Mouse (Mus musculus) left cerebral cortex, postnatal 14 days (tissue): ENCODE results near the gene 4930503B20Rik. TPM values are rescaled to one million over a fixed set of nuclear protein-coding genes. Genes with fewer than 3 reads are reported as not detected.

Source experiments
- DNase-seq, 2 experiments: peaks; one replicate each; pipeline ENCODE4 v3.0.0; 2021 to 2022; ENCODE audit warnings: low spot score in 2 of 2, mixed read lengths in 1 of 2
- intact Hi-C: fragments of 180-260 bp; cut with DNase I; formaldehyde crosslinking; loops from one replicate; pipeline ENCODE4 v1.15.1; 2025
- total RNA-seq, 2 experiments: library from RNA; stranded (reverse); gene quantifications; 2 replicates each; pipeline ENCODE4 v1.2.3; 2021

Gene 4930503B20Rik
- total RNA-seq, 2 experiments from 2014 or later = 0.24 to 0.57 TPM

GRCm38 (mm10) chr3:146607368-146607767, 43.7 kb downstream of the 4930503B20Rik start:
- DNase-seq = peak; percentile 73 to 86
- intact Hi-C loops = no loop called here

- no peak for DNase-seq
- intact Hi-C loops = no loop called here
These were observed 46.5 kb downstream of the 4930503B20Rik start for GRCm38 (mm10) chr3:146604647-146605046.

DNA sequence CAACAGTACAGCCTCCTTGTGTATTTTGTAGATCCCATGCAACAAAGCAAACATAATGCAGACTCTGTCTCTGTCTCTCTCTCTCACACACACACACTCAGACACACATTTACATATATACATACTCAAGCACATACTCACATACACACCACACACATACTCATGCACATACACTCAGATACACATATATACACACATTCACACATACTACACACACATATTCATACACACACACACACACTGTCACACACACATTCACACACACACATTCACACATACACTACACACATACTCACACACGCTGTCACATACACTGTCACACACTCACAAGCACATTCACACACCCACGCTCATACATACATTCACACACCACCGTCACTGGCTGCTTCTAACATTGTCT, 48.6 kb downstream of the 4930503B20Rik start:
- intact Hi-C loops = no loop called here

GRCm38 (mm10) chr3:146601205-146601604, 49.9 kb downstream of the 4930503B20Rik start:
- intact Hi-C loops = no loop called here
- no peak for DNase-seq

More for the DNA sequence above, 48.6 kb downstream of the 4930503B20Rik start:
- DNase-seq = no peak

DNA sequence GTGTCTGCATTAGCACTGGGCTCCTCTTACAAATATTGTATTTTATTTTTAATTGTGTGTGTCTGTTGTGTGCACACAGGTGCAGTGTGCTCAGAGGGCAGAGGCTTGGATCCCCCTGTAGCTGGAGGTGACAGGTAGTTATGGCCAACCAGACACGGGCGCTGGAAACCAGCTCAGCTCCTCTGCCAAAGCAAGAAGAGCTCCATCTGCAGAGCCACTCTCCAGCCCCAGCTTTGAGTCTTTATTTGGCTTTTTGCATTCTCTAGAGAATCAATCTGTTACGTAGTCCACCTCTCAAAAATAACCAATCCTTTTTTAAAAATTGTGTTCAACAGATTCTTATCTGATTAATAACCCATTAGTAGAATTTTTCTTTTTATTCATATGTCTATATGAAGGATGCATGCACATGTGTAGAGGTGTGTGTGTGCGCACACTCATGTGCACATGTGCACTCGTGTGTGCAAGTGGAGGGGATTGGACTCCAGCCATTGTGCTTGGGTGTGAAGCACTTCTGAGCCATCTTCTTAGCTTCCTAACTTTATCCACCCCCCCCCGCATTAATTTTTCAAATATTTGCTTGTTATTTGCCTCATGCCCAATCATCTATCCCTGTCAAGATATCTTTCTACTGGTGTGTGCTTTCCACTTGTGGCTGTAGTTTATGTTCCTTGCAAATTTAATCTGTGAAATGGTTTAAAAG, 51.8 kb downstream of the 4930503B20Rik start:
- DNase-seq = no peak
- intact Hi-C loops = no loop called here

- intact Hi-C loops = no loop called here
- DNase-seq = peak; percentile 48 to 57
These were observed 52.7 kb downstream of the 4930503B20Rik start for GRCm38 (mm10) chr3:146598411-146598810.

DNA sequence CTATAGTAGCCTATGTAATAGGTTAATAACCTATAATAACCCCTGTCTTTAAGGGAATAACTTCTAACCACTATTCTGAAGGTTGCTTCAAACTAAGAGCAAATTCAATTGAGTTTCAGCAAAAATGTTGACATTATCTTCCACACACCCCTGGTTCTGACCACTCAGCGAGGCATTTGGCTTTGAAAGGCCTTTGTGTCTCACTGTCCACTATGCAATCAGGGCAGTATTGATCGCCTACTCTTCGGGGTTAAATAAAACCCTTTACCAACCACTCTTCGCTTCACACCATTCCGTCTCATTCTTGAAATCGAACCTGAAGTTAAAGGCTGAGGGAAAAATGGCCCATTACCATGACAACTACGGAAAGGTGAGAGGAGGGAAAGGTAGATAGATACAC, 54.3 kb downstream of the 4930503B20Rik start:
- DNase-seq = no peak
- intact Hi-C loops = no loop called here

- DNase-seq = no peak
- intact Hi-C loops = no loop called here
These were observed 54.7 kb downstream of the 4930503B20Rik start for GRCm38 (mm10) chr3:146596387-146596786.

- intact Hi-C loops = no loop called here
These were observed 55.7 kb downstream of the 4930503B20Rik start for GRCm38 (mm10) chr3:146595440-146595839.

More at GRCm38 (mm10) chr3:146595440-146595839, 55.7 kb downstream of the 4930503B20Rik start:
- DNase-seq = no peak

Other genes with a start within 250 kb of the 4930503B20Rik start
- 100 to 1,000 TPM; 121 to 126 TPM for gene Ssx2ip, start 246.7 kb downstream of the 4930503B20Rik start, total RNA-seq
- gene Ctbs, start 201.5 kb downstream of the 4930503B20Rik start, total RNA-seq = 1 to 10 TPM; 6.3 to 7.2 TPM
- 1 to 10 TPM; 5.0 to 5.5 TPM for gene Spata1, start 151.6 kb downstream of the 4930503B20Rik start, total RNA-seq
- 10 to 100 TPM; 49.7 to 50.1 TPM for gene Gng5, start 151.5 kb downstream of the 4930503B20Rik start, total RNA-seq
- gene Rpf1, start 129.9 kb downstream of the 4930503B20Rik start, total RNA-seq = 10 to 100 TPM; 13.3 to 14.2 TPM
- 1 to 10 TPM in 1 of 2 experiments, under 1 TPM in 1; 0.76 to 1.3 TPM for gene Uox, start 80.9 kb downstream of the 4930503B20Rik start, total RNA-seq
- not detected for gene Dnase2b, start 35.7 kb downstream of the 4930503B20Rik start, total RNA-seq
- not detected for gene Samd13, start 34.3 kb upstream of the 4930503B20Rik start, total RNA-seq
- 100 to 1,000 TPM; 515 to 525 TPM for gene Prkacb, start 161.7 kb upstream of the 4930503B20Rik start, total RNA-seq
- gene Ttll7, start 201.1 kb upstream of the 4930503B20Rik start, total RNA-seq = 100 to 1,000 TPM; 145 to 154 TPM